18 mouse cellular contexts compared by ENCODE assay signal in genomic region chr12:111827556-111827955, GRCm38 (mm10).
"Had no signal": no experiment of that assay in that cellular context is flagged by ENCODE, and none has a peak within 500 bp of the region (broad histone marks: within the 10 kb centered on the region; RNA-seq: fewer than 3 reads in every experiment).

No protein-coding gene starts in this region.

- H3K4me3 ChIP-seq: lung, embryonic 15.5 days; megakaryocyte, embryonic 14.5 days; midbrain, embryonic 13.5 days; midbrain, embryonic 15.5 days; neural tube, embryonic 13.5 days; neural tube, embryonic 15.5 days had no signal

- H3K27me3 ChIP-seq: lung, embryonic 15.5 days; megakaryocyte, embryonic 14.5 days; midbrain, embryonic 13.5 days; midbrain, embryonic 15.5 days; neural tube, embryonic 13.5 days; neural tube, embryonic 15.5 days had no signal

- H3K4me2 ChIP-seq: lung, embryonic 15.5 days; midbrain, embryonic 11.5 days; midbrain, embryonic 13.5 days; midbrain, embryonic 15.5 days; neural tube, embryonic 13.5 days; neural tube, embryonic 15.5 days had no signal

- DNase-seq: liver, postnatal 0 days; lung, adult 2 months; lung, postnatal 14 days; lung, postnatal 36 days; retina, postnatal 1 day; right cerebral cortex, adult 18-20 months; spleen, adult 18-20 months; thymus, adult 18-20 months; thymus, postnatal 14 days; thymus, postnatal 36 days had no signal

- H3K27ac ChIP-seq: lung, embryonic 15.5 days; macrophage; midbrain, embryonic 13.5 days; midbrain, embryonic 15.5 days; neural tube, embryonic 13.5 days; neural tube, embryonic 15.5 days had no signal
